Mouse (Mus musculus) left cerebral cortex, adult 9 months (tissue): ENCODE results near the gene Csf3.
A peak's percentile ranks its signal among the peaks of the same experiment; 100 is the strongest.
"Not testable (repeated sequence)": the region's sequence is repeated elsewhere in the genome, so short reads cannot be mapped to it uniquely, and the experiment has no call there.

Experiments
- DNase-seq, 2 experiments: peaks; one replicate each; pipeline ENCODE4 v3.0.0; 2022; ENCODE audit warnings: low spot score in 2 of 2

Csf3 gene

DNA sequence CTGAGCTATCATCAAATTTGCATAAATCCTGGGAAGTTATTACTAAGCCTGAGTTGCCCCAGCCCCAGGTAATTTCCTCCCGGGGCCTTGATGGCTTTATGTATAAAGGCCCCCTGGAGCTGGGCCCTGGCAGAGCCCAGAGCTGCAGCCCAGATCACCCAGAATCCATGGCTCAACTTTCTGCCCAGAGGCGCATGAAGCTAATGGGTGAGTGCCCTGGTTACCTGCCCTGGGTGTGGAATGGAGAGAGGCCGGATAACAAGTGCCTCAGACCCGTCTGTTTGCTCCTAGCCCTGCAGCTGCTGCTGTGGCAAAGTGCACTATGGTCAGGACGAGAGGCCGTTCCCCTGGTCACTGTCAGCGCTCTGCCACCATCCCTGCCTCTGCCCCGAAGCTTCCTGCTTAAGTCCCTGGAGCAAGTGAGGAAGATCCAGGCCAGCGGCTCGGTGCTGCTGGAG lies at the start of gene Csf3:
Csf3 (plus strand) TSS at position 51 of the 458 bp plus-strand sequence.
- DNase-seq = no peak

DNA sequence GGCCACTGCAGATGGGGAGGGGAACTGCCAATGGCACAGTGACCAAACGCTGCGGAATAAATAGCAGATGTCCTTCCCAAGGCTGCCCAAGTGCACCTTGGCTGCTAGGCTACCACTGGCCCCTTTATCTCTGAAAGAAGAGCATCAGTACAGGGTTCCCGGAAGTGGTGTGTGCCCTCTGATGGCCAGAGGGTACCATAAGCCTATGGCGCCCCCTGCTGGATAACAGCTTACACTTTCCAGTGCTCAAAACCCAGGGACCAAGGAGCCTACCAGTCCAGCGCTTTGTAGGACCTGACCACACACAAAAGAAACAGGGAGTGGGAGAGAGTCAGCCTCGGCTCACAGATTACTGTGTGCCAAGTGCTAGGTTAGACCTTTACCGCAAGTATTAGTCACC lies 46.0 kb upstream of the Csf3 start:
- DNase-seq = peak in 1 of 2 experiments; percentile 19

DNA sequence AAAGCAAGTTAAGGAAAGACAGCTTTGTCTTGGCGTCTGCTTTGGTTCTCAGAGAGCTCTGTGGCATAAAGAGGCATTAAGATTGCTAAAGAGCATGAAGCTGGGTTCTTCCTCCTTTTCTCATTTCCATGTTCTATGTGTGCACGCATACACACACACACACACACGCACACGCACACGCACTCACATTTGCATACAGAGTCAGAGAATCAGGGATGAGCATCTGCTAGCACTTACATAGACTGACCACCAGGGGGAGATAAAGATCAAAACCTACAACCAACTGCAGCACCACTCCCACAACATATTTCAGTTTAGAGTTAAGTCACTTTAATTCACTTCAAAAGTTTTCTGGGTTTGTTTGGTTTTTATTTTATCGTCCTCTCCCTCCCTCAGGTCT lies 40.5 kb upstream of the Csf3 start:
- DNase-seq = peak in 1 of 2 experiments; percentile 57

DNA sequence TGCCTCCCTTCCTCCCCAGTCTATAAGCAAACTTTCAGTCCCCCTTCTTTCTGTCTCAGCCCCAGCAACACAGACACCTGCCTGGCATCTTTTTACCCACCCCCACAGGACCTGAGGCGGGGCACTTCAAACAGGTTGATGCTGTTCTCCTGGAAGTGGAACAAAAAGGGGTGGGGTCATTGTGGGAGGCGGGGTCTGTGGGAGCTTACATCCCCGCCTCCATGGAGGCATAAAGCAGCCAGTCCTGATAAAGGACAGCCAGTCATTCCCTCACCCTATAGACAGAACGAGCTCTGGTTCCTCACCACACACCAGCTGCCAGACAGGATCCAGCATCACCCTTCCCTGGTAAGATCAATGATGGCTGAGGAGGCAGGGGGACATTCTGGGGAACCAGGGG lies 37.0 kb upstream of the Csf3 start, which contains the start of gene Gsdma:
Gsdma (plus strand) TSS at position 261 of the 400 bp plus-strand sequence.
- DNase-seq = no peak

DNA sequence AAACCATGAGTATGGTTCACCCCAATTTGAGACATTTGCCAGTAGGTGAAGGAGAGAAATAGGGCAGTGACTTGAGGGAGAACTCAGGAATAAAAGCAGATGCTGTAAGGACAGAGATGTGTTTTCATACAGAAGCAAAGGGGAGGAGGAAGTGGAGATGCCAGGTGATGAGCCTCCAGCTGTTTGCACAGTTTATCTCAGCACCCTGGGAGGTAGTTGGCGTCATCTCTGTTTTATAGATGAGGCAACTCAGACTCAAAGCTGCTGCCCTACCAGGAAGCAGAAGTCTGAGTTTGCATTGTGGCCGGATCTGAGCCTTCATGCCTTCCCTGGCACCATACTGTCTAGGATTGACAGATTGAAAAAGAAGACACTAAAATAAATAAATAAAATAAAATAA lies 32.1 kb upstream of the Csf3 start:
- no peak for DNase-seq

DNA sequence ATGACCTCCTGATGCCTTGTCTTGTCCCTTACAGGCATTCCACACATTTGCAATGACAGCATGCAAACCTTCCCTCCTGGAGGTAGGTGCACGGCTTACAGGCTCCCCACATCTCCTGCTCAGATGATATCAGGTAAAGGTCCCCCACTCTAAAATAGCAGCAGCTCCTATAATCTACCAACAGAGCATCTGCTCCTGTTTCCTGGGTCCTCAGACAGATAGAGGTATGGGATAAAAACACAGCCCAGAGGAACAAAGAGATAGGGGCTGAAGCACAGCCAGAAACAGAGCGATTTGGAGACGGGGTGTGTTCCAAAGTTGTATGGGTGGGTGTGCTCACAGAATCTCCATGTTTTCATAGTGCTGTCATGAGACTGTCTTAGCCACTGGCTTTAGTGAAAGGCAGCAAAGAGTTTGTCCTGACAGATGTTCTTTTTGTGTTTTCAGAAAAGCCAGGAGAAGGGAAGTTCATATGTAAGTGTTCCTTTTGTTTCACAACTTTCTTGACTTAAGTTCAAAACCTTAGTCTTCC lies 29.7 kb upstream of the Csf3 start:
- DNase-seq = no peak

DNA sequence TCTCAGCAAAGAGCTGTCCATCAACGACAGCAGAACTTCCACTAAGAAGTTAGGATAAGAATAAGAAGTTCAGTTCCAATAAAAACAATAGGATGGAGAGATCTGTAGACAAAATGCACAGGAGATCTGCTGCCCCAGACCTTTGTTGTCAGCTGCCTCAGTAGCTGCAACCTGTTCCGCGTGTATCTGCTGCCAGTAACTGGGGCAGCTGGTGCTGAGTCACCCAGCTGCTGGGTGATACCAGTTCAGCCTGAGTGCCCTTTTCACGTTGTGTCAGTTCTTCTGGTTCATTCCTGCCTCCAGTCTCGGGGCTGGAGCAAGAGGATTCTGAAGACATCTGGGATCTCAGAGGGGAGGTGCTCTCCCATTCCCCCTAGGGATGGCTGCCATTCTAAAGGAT lies 29.2 kb upstream of the Csf3 start:
- no peak for DNase-seq

DNA sequence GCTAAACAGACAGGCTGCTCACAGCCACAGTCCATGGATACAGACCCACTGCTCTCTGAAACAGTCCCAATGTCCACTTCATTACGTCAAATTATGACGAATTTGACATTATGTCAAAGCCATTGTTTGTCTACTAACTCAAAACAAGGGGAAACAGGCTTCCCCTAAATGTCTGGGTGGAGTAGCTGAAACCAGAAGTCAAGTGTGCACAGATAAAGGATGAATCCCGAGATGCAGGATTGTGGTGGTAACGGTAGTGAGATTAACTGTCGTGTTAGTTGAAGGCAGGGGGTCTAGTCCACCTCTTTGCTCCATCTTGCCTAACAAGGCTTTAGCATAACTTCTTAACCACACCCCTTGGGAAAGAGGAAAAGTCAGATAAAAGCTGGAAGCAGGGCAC lies 28.6 kb upstream of the Csf3 start:
- no peak for DNase-seq

DNA sequence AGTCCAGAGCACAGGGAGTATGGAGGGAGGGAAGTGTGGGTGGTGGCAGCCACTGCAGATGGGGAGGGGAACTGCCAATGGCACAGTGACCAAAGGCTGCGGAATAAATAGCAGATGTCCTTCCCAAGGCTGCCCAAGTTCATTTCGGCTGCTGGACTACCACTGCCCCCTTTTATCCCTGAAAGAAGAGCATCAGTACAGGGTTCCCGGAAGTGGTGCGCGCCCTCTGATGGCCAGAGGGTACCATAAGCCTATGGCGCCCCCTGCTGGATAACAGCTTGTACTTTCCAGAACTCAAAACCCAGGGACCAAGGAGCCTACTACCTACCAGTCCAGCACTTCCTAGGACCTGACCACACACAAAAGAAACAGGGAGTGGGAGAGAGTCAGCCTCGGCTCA lies 27.9 kb upstream of the Csf3 start:
- peak in 1 of 2 experiments; percentile 58 for DNase-seq

DNA sequence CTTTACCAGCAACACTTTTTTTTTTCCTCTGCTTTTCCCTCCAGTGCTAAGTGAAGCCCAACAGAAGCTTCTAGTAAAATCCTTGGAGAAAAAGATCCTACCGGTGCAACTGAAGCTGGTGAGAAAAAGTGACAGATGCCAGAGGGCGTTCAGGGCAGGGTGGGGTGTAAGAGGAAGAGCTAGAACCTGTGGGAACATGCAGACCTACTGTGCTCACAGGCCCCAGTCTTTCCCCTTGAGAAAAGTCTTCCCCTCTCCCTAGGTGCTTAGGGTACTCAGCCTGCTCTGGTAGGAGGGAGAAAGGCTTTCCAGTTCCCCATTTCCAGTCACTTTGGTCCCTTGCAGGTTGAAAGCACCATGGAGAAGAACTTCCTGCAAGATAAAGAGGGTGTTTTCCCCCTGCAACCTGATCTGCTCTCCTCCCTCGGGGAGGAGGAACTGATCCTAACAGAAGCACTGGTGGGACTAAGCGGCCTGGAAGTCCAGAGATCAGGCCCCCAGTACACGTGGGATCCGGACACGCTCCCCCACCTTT lies 25.2 kb upstream of the Csf3 start:
- no peak for DNase-seq

DNA sequence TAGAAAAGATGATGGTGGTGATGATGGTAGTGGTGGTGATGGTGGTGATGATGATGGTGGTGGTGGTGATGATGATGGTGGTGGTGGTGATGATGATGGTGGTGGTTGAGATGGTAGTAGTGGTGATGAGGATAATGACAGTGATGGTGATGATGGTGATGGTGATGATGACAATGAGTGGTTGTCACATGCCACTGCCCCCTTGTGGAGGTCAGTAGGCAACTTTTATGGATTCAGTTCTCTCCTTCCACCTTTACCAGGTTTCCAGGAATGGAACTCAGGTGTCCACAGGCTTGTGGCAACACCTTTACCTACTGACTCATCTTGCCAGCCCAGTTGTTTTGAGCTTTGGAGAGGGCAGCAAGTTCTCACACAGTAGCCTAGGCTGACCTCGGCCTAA lies 21.0 kb upstream of the Csf3 start:
- no peak for DNase-seq

DNA sequence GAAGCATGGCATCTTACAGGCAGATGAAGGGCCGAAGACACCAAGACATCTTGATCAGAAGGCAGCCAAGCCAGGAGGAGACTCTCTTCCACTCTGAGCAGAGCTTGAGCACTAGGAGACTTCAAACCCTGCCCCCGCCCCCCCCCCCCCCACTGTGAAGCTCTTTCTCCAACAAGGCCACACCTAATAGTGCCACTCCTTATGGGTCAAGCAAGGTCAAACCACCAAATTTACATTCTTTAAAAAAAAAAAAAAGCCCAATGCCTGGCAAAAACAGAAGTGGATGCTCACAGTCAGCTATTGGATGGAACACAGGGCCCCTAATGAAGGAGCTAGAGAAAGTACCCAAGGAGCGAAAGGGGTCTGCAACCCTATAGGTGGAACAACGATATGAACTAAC lies 20.5 kb upstream of the Csf3 start:
- not testable (repeated sequence) for DNase-seq

DNA sequence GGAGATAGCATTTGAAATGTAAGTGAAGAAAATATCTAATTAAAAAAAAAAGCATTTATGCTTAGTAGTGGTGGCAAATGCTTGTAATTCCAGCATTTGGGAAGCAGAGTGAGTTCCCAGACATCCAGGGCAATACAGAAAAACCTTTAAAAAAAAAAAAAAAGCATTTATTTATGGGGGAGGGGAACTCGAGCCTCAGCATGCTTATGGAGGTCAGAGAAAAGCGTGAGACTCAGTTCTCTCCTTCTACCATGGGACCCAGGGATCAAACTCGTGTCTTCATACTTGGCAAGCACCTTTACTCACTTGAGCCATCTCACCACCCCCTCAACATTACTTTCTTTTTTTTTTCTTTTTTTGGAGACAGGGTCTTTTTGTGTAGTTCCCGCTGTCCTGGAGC lies 19.9 kb upstream of the Csf3 start:
- no peak for DNase-seq

DNA sequence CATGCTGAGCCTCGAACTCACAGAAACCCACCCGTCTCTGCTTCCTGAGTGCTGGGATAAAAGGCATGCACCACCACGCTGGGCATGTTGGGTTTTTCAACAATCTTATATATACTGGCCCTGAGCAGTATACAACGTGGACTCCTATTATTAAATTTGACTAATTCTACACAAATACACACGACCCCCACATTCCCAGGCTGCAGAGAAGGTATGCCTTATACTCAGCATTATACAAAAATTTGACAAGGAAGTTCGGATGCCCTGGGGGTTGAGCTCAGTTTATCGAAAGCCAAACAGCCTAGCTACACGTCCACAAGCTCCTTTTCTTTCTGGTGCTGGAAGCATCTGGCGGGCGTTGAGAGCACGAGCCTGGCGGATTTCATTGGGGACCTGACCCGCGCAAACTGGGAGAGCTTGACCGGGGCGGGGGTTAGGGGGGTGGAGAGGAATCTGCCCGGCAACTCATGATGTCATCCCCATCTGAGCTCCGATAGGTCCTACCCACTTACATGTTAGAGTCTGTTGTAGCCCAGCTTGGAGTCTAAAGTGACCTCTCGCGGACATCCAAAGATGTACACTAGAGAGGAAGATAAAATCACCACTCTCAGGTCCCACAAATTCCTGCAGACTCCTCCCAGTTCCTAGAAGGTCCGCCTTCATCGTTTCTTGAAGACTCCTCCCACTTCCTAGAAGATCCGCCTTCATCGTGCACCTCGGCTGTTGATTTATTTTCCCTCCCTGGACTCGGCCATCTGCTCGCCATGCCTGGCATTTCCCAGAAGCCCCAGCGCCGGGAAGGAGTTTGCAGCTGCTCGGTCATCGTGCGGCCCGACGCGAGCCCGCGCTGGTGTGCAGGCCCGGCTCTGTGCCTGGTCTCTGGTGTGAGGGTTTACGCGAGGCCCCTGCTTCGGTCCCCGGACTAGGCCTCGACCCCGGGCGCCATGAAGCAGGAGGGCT lies 19.0 kb upstream of the Csf3 start, which contains the start of gene Psmd3:
Psmd3 (plus strand) TSS at position 769 of the 960 bp plus-strand sequence.
- DNase-seq = peak; percentile 92 to 98

DNA sequence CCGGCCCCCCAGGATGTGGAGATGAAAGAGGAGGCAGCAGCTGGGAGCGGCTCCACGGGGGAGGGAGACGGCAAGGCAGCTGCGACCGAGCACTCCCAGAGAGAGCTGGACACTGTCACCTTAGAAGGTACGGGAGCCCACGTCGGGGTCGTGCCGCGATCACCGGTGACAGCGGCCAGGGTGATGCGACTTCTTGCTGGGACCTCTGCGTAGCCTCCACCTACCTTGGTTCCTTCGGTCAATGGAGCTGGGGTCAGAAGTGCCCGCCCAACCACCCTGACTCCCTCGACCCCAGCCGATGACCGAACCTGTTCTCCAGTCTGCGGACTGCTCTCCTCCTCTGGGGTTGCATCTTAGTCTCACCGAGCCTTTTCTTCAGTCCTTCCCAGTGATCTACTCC lies 18.3 kb upstream of the Csf3 start:
- DNase-seq = no peak

DNA sequence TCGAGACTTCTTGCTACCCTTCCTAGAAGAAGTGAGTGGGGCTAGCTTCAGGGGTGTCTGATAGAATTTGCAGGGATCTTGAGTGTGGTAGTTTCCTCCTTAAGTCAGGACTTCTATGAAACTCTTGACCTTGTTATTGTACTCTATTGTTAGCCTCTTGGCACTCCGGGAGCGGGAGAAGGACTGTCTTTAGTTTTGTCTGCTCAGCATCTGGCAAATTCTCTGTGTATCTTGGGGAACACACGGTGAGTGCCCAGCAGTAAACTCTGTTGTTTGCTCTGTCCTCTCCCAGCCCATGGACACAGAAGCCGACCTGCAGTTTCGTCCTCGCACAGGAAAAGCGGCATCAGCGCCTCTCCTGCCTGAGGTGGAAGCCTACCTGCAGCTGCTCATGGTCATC lies 15.4 kb upstream of the Csf3 start:
- DNase-seq = no peak

DNA sequence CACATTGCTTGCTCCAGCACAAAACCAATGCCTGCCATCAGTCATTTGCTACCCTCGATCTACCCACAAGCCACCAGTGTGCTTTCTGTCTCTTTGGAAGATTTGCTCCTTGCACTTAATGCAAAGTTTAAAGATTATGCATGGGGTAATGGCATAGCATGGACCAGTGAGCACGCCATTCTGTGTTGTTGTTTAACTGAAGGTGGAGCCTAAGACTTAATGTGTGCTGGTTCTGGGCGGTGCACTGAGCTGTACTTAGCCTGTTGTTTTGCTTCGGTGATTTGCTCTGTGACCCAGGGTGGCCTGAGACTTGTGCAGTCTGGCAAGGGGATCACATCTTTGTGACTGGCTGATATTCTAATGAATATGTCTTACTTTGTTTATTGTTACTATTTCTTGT lies 14.1 kb upstream of the Csf3 start:
- DNase-seq = no peak

DNA sequence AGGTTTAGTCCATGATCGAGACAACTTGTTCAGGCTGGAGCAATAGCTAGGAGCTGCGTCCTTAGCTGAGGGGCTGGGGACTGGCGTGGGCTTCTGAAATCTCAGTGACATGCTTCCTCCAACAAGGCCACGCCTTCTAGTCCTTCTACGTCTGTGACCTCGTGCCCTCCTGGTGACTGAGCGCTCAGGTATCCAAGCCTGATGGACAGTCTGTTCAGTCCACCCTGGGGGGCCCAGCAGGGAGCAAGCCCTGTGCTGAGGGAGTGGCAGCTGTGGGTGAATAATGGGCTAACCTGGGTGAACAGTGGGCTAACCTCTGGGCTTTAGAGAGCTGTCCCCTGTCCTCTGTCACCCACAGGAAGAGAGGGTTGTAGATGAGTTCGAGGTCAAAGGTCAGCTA lies 13.1 kb upstream of the Csf3 start:
- DNase-seq = no peak

DNA sequence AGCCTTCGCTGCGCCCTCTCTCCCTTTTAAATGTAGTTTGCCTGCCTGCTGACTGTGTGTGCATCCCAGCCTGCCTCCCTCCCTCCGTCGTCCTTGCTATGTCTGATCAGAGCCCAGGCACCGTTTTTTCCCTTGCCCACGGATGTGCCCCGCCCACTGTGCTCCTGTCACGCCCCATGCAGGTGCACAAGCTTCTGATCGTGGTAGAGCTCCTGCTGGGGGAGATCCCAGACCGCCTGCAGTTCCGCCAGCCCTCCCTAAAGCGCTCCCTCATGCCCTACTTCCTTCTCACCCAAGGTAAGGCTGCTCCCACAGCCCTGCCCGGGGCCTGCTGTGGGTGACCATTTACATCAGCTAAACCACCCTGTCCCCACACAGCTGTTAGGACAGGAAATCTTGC lies 7.9 kb upstream of the Csf3 start:
- DNase-seq = no peak

DNA sequence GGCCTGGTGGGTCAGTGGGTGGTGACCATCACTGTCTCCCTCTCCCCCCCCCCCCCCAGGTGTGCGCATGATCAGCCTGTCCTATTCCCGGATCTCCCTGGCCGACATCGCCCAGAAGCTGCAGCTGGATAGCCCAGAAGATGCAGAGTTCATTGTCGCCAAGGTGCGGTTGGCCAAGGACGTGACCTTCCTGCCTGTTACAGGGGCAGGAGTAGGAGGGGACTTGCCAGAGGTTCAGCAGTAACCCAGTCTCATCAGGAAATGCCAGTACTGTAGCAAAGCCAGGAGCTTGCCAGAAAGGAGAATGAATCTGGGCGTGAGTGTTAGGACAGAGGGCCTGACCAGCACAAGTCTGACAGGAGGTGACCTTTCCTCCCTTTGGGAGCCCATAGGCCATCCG lies 7.3 kb upstream of the Csf3 start:
- no peak for DNase-seq

DNA sequence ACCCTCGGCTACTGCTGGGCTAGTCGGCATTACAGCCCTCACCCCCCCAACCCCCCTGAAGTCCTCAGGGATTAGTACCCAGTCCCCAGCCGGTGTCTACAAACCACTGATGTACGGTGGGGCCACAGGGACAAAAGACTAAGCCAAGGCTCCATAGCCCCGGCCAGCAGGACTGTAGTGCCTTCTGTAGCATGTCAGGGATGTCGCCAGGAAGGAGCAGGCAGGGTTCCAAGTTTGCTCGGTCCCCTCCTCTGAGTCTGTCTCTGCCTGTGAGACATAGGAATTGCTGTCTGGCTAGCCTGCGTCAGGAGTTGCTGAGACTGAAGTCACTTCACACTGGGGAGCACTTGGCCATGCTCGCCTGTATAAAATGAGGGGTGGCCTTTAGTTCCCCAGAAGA lies 6.8 kb upstream of the Csf3 start:
- DNase-seq = no peak

DNA sequence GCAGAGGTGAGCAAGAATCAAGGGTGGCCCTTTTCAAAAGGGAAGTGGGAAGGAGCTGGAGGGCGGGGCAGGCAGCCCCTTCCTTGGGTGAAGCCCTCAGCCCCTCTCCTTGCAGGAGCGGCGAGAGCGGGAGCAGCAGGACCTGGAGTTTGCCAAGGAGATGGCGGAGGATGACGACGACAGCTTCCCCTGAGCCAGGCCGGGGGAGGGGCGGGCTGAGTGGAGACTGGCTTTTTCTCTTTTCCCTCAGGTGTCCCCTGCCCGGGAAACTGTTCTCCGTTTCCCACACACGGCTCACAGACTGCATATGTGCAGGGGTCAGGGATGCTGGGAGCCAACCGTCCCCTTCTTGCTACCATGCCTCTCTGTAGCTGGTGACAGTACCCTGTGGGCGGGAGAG lies 5.7 kb upstream of the Csf3 start:
- DNase-seq = no peak
